Mouse (Mus musculus) CH12.LX (cell line): ENCODE results near the gene Fgfr2.

ENCODE experiments used
- BHLHE40 ChIP-seq: IDR thresholded peaks from 2 replicates; pipeline ENCODE4 v1.6.1; 2011; ENCODE audit warnings: mild to moderate bottlenecking, low read depth, low read length, improper control_type of control experiment
- CTCF ChIP-seq, 2 experiments: IDR thresholded peaks in 1 of 2; conservative IDR thresholded peaks in 1 of 2; 2 replicates each; pipeline ENCODE4 v1.5.1; 2011 to 2012; ENCODE audit warnings: low read depth in 2 of 2, low read length in 2 of 2, improper control_type of control experiment in 1 of 2, inconsistent platforms in 1 of 2, mild to moderate bottlenecking in 1 of 2, moderate library complexity in 1 of 2
- NELFE ChIP-seq: IDR thresholded peaks from 2 replicates; pipeline ENCODE4 v1.6.1; 2011; ENCODE audit warnings: low read depth, low read length, improper control_type of control experiment
- POLR2A ChIP-seq: IDR thresholded peaks from 2 replicates; pipeline ENCODE4 v1.6.1; 2011; ENCODE audit warnings: low read depth, mild to moderate bottlenecking, improper control_type of control experiment, low read length
- RAD21 ChIP-seq: IDR thresholded peaks from 2 replicates; pipeline ENCODE4 v1.6.1; 2011; ENCODE audit warnings: low read depth, mild to moderate bottlenecking, low read length, improper control_type of control experiment, moderate library complexity
- RCOR1 ChIP-seq: conservative IDR thresholded peaks from 2 replicates; pipeline ENCODE4 v1.6.1; 2012; ENCODE audit warnings: low read depth, mild to moderate bottlenecking, inconsistent platforms, low read length, improper control_type of control experiment
- USF2 ChIP-seq: conservative IDR thresholded peaks from 2 replicates; pipeline ENCODE4 v1.6.1; 2011; ENCODE audit warnings: low read depth, low read length, improper control_type of control experiment

DNA sequence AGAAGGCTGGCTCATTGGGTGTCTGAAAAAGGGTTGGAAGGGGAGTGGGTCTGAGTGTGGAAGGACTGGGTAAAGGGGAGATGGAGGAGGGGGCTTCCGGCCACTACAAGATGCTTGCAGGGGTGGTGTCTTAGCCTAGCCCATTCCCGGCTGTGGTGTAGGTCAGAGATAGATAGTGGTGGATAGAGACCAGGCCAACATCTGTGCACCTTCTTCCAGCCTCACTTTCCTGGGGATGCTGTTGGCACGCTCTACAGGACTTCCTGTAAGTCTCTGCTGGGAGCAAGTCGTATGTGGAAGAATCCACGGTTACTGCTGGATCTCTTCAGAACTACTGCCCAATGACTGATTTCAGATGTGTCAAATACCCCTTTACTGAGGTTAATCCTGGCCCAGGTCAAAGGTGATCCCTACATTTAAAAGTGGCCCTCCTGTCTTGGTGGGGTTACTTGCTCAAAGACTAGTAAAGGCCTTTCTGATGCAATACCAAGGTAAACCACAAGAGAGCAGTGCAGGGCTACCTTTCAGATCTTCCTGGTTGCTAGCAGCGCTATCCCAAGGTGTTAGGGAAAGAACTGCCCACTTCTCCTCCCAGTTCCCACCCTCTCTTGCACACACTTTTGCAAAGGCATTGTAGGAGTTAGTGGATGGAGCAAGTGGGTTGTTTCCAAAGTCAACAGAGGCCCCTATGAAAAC lies 896.6 kb downstream of the Fgfr2 start:
- peak; percentile 91 to 98 for TF ChIP-seq CTCF (conservative IDR thresholded peaks at IDR 0.05 in 1 of 2, IDR thresholded peaks at IDR 0.05 in 1 of 2; ENCODE audit: low read depth in 2 of 2, low read length in 2 of 2)
- TF ChIP-seq USF2, result no peak
- TF ChIP-seq BHLHE40, result no peak
- TF ChIP-seq POLR2A, result no peak
- TF ChIP-seq RCOR1, result no peak
- TF ChIP-seq RAD21, result peak; percentile 97
- TF ChIP-seq NELFE, result peak; percentile 41; the same call in 1 of the 2 replicates
